16 mouse cellular contexts compared by ENCODE assay signal in the genomic region with DNA sequence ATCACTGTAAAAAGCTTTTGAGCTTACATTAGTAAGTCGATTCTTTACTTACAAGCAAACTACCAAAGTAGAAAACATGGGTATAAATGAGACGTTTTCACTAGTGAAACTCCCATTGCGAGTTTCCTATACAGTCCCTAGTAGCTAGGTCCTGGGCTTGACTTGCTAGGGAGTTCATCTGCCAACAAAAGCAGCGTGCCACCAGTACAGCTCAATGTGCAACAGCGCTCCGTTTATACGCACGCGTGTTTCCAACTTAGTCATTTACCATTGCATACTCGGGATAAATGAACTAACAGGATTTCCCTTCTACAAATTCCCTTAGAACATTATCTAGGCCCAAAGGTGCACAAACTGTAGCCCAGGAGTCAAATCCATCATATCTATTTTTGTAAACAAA.
A peak's percentile ranks its signal among the peaks of the same experiment; 100 is the strongest.
DNase-seq lines count a peak whose midpoint lies in the region; ATAC-seq and TF ChIP-seq lines count a peak whose summit lies in the region.
"Had no signal": no experiment of that assay in that cellular context is flagged by ENCODE, and none has a peak within 500 bp of the region (broad histone marks: within the 10 kb centered on the region; RNA-seq: fewer than 3 reads in every experiment).

No protein-coding gene starts in this region.

- WGBS in forebrain, postnatal 0 days: 71% methylated on average over 10 of the region's 10 CpGs
- 90% methylated on average over 10 of the region's 10 CpGs for WGBS in forebrain, embryonic 14.5 days
- WGBS in intestine, postnatal 0 days: 89% methylated on average over 10 of the region's 10 CpGs

- H3K27ac ChIP-seq in forebrain, postnatal 0 days (ENCODE audit: low read depth, low read length): no peak overlapping the region
- H3K27ac ChIP-seq in forebrain, embryonic 14.5 days (ENCODE audit: low read depth, low read length): no peak overlapping the region
- H3K27ac ChIP-seq in layer of hippocampus, adult 2 months: peak overlapping the region; percentile 87
- H3K27ac ChIP-seq in intestine, postnatal 0 days (ENCODE audit: low read depth, low read length): no peak overlapping the region
- H3K27ac ChIP-seq: forebrain, embryonic 12.5 days; heart, adult 2 months; heart, embryonic 15.5 days; hindbrain, postnatal 0 days; limb, embryonic 13.5 days; liver, embryonic 14.5 days; midbrain, embryonic 13.5 days had no signal

- TF ChIP-seq CTCF in forebrain, postnatal 0 days (IDR thresholded peaks at IDR 0.05; ENCODE audit: low read depth): no peak
- no peak for TF ChIP-seq CTCF in layer of hippocampus, adult 2 months (conservative IDR thresholded peaks at IDR 0.05)
- TF ChIP-seq CTCF in intestine, postnatal 0 days (IDR thresholded peaks at IDR 0.05; ENCODE audit: low read depth): no peak

- no peak; the same call in 1 of the 2 replicates for ATAC-seq in forebrain, postnatal 0 days
- ATAC-seq in forebrain, embryonic 14.5 days: no peak
- no peak for ATAC-seq in intestine, postnatal 0 days

- H3K9me3 ChIP-seq in forebrain, postnatal 0 days (ENCODE audit: low read length): no peaks in the 10 kb centered on the region
- H3K9me3 ChIP-seq in forebrain, embryonic 14.5 days (replicated peaks; ENCODE audit: control insufficient read depth, low read length): no peaks in the 10 kb centered on the region
- no peaks in the 10 kb centered on the region for H3K9me3 ChIP-seq in intestine, postnatal 0 days (ENCODE audit: control insufficient read depth)
- H3K9me3 ChIP-seq: forebrain, embryonic 12.5 days; heart, embryonic 15.5 days; limb, embryonic 13.5 days; midbrain, embryonic 13.5 days had no signal

- H3K4me2 ChIP-seq in forebrain, postnatal 0 days (ENCODE audit: low read depth): no peak overlapping the region
- no peak overlapping the region for H3K4me2 ChIP-seq in forebrain, embryonic 14.5 days (ENCODE audit: low read length)
- no peak overlapping the region for H3K4me2 ChIP-seq in intestine, postnatal 0 days (replicated peaks; ENCODE audit: low read depth)
- H3K4me2 ChIP-seq: forebrain, embryonic 12.5 days; heart, embryonic 15.5 days; midbrain, embryonic 13.5 days had no signal

- H3K4me1 ChIP-seq in forebrain, postnatal 0 days (ENCODE audit: insufficient read depth): 0 out of 2 replicates have a peak, but pooled peaks cover 7% of the 10 kb centered on the region
- peaks cover 2% of the 10 kb centered on the region; the same call in 1 of the 2 replicates for H3K4me1 ChIP-seq in forebrain, embryonic 14.5 days (ENCODE audit: control insufficient read depth, insufficient read depth, low read length)
- H3K4me1 ChIP-seq in intestine, postnatal 0 days (replicated peaks; ENCODE audit: control insufficient read depth, insufficient read depth, low read length): no peaks in the 10 kb centered on the region
- H3K4me1 ChIP-seq: forebrain, embryonic 12.5 days; heart, embryonic 15.5 days had no signal

- DNase-seq in forebrain, postnatal 0 days: peak; percentile 16
- DNase-seq in forebrain, embryonic 14.5 days (ENCODE audit: low spot score): no peak
- DNase-seq in right cerebral cortex, adult 18-20 months: peak; percentile 19
- no peak for DNase-seq in right cerebral cortex, postnatal 25 days
- DNase-seq in layer of hippocampus, adult 2 months (ENCODE audit: low spot score in 2 of 2): peak; percentile 26 to 29
- no peak for DNase-seq in gastrocnemius, postnatal 36 days
- DNase-seq: B cell, adult 2 months; thymus, adult 18-20 months had no signal

- no peaks in the 10 kb centered on the region for H3K27me3 ChIP-seq in forebrain, postnatal 0 days (ENCODE audit: insufficient read depth, low read length)
- H3K27me3 ChIP-seq in forebrain, embryonic 14.5 days (replicated peaks; ENCODE audit: control insufficient read depth, insufficient read depth, low read length): no peaks in the 10 kb centered on the region
- H3K27me3 ChIP-seq in intestine, postnatal 0 days (replicated peaks; ENCODE audit: control insufficient read depth, insufficient read depth, low read length): no peaks in the 10 kb centered on the region
- H3K27me3 ChIP-seq: forebrain, embryonic 12.5 days; heart, embryonic 15.5 days; limb, embryonic 13.5 days; midbrain, embryonic 13.5 days had no signal

- H3K4me3 ChIP-seq in forebrain, postnatal 0 days (ENCODE audit: low read depth, low read length): no peak overlapping the region
- H3K4me3 ChIP-seq in forebrain, embryonic 14.5 days (ENCODE audit: low read depth, low read length): no peak overlapping the region
- H3K4me3 ChIP-seq in layer of hippocampus, adult 2 months: no peak overlapping the region; the same call in 1 of the 2 replicates
- no peak overlapping the region for H3K4me3 ChIP-seq in intestine, postnatal 0 days (ENCODE audit: low read depth, low read length)
- H3K4me3 ChIP-seq: forebrain, embryonic 12.5 days; heart, adult 2 months; heart, embryonic 15.5 days; limb, embryonic 13.5 days; midbrain, embryonic 13.5 days had no signal

- no peak overlapping the region for H3K9ac ChIP-seq in forebrain, postnatal 0 days
- H3K9ac ChIP-seq in forebrain, embryonic 14.5 days (ENCODE audit: low read length): no peak overlapping the region
- H3K9ac ChIP-seq in intestine, postnatal 0 days (ENCODE audit: low read depth, low read length): no peak overlapping the region
- H3K9ac ChIP-seq: forebrain, embryonic 12.5 days; heart, embryonic 15.5 days; limb, embryonic 13.5 days; liver, embryonic 14.5 days; midbrain, embryonic 13.5 days had no signal

- no peaks in the 10 kb centered on the region for H3K36me3 ChIP-seq in forebrain, postnatal 0 days (ENCODE audit: insufficient read depth)
- H3K36me3 ChIP-seq in forebrain, embryonic 14.5 days (ENCODE audit: control insufficient read depth, insufficient read depth, low read length): no peaks in the 10 kb centered on the region
- no peaks in the 10 kb centered on the region for H3K36me3 ChIP-seq in intestine, postnatal 0 days (ENCODE audit: control insufficient read depth, insufficient read depth)
- H3K36me3 ChIP-seq: forebrain, embryonic 12.5 days; heart, embryonic 15.5 days; limb, embryonic 13.5 days; midbrain, embryonic 13.5 days had no signal

- intact Hi-C loops in gastrocnemius, postnatal 36 days (cut with DNase I): no loop called here

Comparison
In these comparisons a context has a peak if more than half of its experiments do, and no peak if none do; other contexts are left out.
1. DNase-seq: peak in forebrain, postnatal 0 days (single experiment), right cerebral cortex, adult 18-20 months (single experiment) and layer of hippocampus, adult 2 months (2 of 2); none in forebrain, embryonic 14.5 days (single experiment), right cerebral cortex, postnatal 25 days (single experiment) and gastrocnemius, postnatal 36 days (0 of 2).